Mouse (Mus musculus): ENCODE measurements around the gene Traf3.

DNA sequence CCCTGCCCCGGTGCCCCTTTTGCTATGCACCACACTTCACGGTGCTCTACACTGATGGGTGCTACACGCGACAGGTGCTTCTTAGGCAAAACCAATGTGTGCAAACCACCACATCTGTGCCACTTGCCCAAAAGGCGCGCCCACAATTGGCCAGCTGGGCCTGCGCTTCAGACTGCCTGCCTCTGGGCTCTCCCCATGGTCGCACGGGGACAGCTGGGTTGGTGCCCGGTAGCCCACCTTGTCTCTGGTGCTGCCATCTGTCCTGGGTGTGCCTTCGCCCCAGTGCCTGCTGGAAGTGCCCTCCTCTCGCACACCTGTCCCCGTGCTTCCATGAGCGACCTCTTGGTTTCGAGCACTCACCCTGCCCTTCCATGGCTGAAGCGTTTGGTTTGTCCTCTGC is 97.5 kb downstream of the Traf3 start:
- TF ChIP-seq POLR2A (IDR thresholded peaks at IDR 0.05; ENCODE audit: borderline replicate concordance, extremely low read depth, low read depth, low read length) (no peak), CTCF (IDR thresholded peaks at IDR 0.05; ENCODE audit: insufficient read depth, low read length) (no peak)

Measured in lung, adult 2 months (tissue).